ENCODE assay signal across 8 mouse cellular contexts in the genomic region with DNA sequence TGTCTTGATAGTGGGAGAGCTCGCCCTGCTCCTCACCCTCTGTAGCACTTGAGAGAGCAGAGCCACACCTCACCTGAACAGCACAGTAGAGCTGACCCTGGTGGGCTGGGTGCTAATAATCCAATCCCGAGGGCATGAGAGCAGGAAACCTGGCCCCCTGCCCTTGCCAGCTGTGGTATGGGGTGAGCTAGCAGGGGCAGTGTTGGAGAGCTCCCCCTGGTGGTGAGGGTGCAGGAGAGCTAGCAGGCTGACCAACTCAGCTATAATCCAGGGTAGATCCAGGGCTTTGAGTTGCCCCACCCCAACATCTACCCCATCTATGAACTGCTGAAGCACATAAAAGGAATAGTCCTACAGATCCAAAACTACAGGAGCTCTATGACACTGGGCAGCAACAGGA.
DNase-seq lines count a peak whose midpoint lies in the region; ATAC-seq and TF ChIP-seq lines count a peak whose summit lies in the region.

No protein-coding gene starts in this region.

- ATAC-seq in liver, embryonic 14.5 days (ENCODE audit: insufficient read depth): no peak
- ATAC-seq in forebrain, embryonic 15.5 days (replicated peaks): no peak
- ATAC-seq in neural tube, embryonic 15.5 days (ENCODE audit: low FRiP score): no peak

- TF ChIP-seq EP300 in liver, embryonic 14.5 days (IDR thresholded peaks at IDR 0.05; ENCODE audit: low read depth): no peak

- no peak overlapping the region for H3K4me3 ChIP-seq in bone marrow macrophage, adult 2 months (ENCODE audit: insufficient read depth, low read length)
- H3K4me3 ChIP-seq in liver, embryonic 14.5 days (ENCODE audit: insufficient read depth in 1 of 2, low read depth in 2 of 2, low read length in 2 of 2): no peak overlapping the region
- H3K4me3 ChIP-seq in forebrain, embryonic 15.5 days: no peak overlapping the region
- H3K4me3 ChIP-seq in neural tube, embryonic 15.5 days (replicated peaks): no peak overlapping the region

- 38% methylated on average over 2 of the region's 2 CpGs for WGBS in liver, embryonic 14.5 days (ENCODE audit: insufficient replicate concordance)
- 67% methylated on average over 2 of the region's 2 CpGs for WGBS in forebrain, embryonic 15.5 days
- 82% methylated on average over 2 of the region's 2 CpGs for WGBS in neural tube, embryonic 15.5 days

- H3K27ac ChIP-seq in bone marrow macrophage, adult 2 months (ENCODE audit: insufficient read depth, low read depth, low read length): no peak overlapping the region
- no peak overlapping the region for H3K27ac ChIP-seq in liver, embryonic 14.5 days
- H3K27ac ChIP-seq in forebrain, embryonic 15.5 days (replicated peaks): no peak overlapping the region
- H3K27ac ChIP-seq in neural tube, embryonic 15.5 days (replicated peaks): no peak overlapping the region

- TF ChIP-seq POLR2A in bone marrow macrophage, adult 2 months (IDR thresholded peaks at IDR 0.05; ENCODE audit: borderline replicate concordance, low read depth, low read length): no peak

- H3K9ac ChIP-seq in liver, embryonic 14.5 days (replicated peaks): no peak overlapping the region
- H3K9ac ChIP-seq in forebrain, embryonic 15.5 days (replicated peaks): no peak overlapping the region
- H3K9ac ChIP-seq in neural tube, embryonic 15.5 days (replicated peaks): no peak overlapping the region

- peak; percentile 70; the same call in 1 of the 2 replicates for TF ChIP-seq CTCF in bone marrow macrophage, adult 2 months (IDR thresholded peaks at IDR 0.05; ENCODE audit: low read depth, low read length)
- peak; percentile 83 for TF ChIP-seq CTCF in liver, embryonic 14.5 days (IDR thresholded peaks at IDR 0.05; ENCODE audit: low read depth)

- no peak overlapping the region for H3K4me2 ChIP-seq in liver, embryonic 14.5 days (ENCODE audit: low read depth)
- H3K4me2 ChIP-seq in forebrain, embryonic 15.5 days (replicated peaks): no peak overlapping the region
- no peak overlapping the region for H3K4me2 ChIP-seq in neural tube, embryonic 15.5 days

- no peaks in the 10 kb centered on the region for H3K36me3 ChIP-seq in liver, embryonic 14.5 days (replicated peaks; ENCODE audit: control insufficient read depth, insufficient read depth, low read depth)
- no peaks in the 10 kb centered on the region for H3K36me3 ChIP-seq in forebrain, embryonic 15.5 days
- H3K36me3 ChIP-seq in neural tube, embryonic 15.5 days: no peaks in the 10 kb centered on the region

- peak; percentile 46 for DNase-seq in gastrocnemius, adult 18-20 months (ENCODE audit: low spot score)
- no peak for DNase-seq in gastrocnemius, postnatal 4 days (ENCODE audit: low spot score in 2 of 2)
- peak; percentile 51 for DNase-seq in 416B (ENCODE audit: low read depth)
- no peak for DNase-seq in liver, embryonic 14.5 days (ENCODE audit: low read depth in 3 of 3, low spot score in 3 of 3)
- DNase-seq in testis, postnatal 10 days (ENCODE audit: low spot score): peak; percentile 61

- H3K9me3 ChIP-seq in liver, embryonic 14.5 days (ENCODE audit: control insufficient read depth, low read length): no peaks in the 10 kb centered on the region
- H3K9me3 ChIP-seq in forebrain, embryonic 15.5 days: no peaks in the 10 kb centered on the region
- H3K9me3 ChIP-seq in neural tube, embryonic 15.5 days (replicated peaks): no peaks in the 10 kb centered on the region

- H3K27me3 ChIP-seq in liver, embryonic 14.5 days (ENCODE audit: control insufficient read depth, insufficient read depth, low read length): no peaks in the 10 kb centered on the region
- no peaks in the 10 kb centered on the region for H3K27me3 ChIP-seq in forebrain, embryonic 15.5 days
- H3K27me3 ChIP-seq in neural tube, embryonic 15.5 days (replicated peaks): no peaks in the 10 kb centered on the region

- H3K4me1 ChIP-seq in bone marrow macrophage, adult 2 months (ENCODE audit: control insufficient read depth, insufficient read depth, low read length): no peaks in the 10 kb centered on the region
- H3K4me1 ChIP-seq in liver, embryonic 14.5 days (replicated peaks; ENCODE audit: control insufficient read depth in 2 of 2, insufficient read depth in 2 of 2, low read length in 1 of 2): no peaks in the 10 kb centered on the region
- H3K4me1 ChIP-seq in forebrain, embryonic 15.5 days: no peaks in the 10 kb centered on the region
- no peaks in the 10 kb centered on the region for H3K4me1 ChIP-seq in neural tube, embryonic 15.5 days

Comparison
In these comparisons a context has a peak if more than half of its experiments do, and no peak if none do; other contexts are left out.
1. DNase-seq: peak in gastrocnemius, adult 18-20 months (single experiment), 416B (single experiment) and testis, postnatal 10 days (single experiment); none in gastrocnemius, postnatal 4 days (0 of 2) and liver, embryonic 14.5 days (0 of 3).